Mouse (Mus musculus): Measurements from ENCODE around the gene Necap2.

- no peak for TF ChIP-seq CTCF (IDR thresholded peaks at IDR 0.05; ENCODE audit: control insufficient read depth, insufficient read depth, insufficient replicate concordance, low read depth, low read length)
- no peak for TF ChIP-seq POLR2A (IDR thresholded peaks at IDR 0.05; ENCODE audit: control insufficient read depth, low read depth, low read length)
Observed at GRCm38 (mm10) chr4:141095016-141095415, 16.9 kb upstream of the Necap2 start.
